Mouse (Mus musculus): ENCODE data around the gene D330020A13Rik. TPM values are rescaled to one million over a fixed set of nuclear protein-coding genes. Genes with fewer than 3 reads are reported as not detected.

The D330020A13Rik gene
- polyA plus RNA-seq, 1 experiment: 0.06 TPM

GRCm38 (mm10) chr6:120306859-120307594, 12.9 kb downstream of the D330020A13Rik start:
- Histone ChIP-seq H3K36me3 (ENCODE audit: control insufficient read depth, insufficient read depth) (no peaks in the 10 kb centered on the region), H3K4me3 (no peak overlapping the region), H3K4me2 (ENCODE audit: low read depth) (no peak overlapping the region), H3K79me2 (ENCODE audit: control insufficient read depth, insufficient read depth) (no peaks in the 10 kb centered on the region), H3K27me3 (ENCODE audit: control insufficient read depth, insufficient read depth, insufficient read length) (peaks cover 5% of the 10 kb centered on the region), H3ac (ENCODE audit: control insufficient read depth, insufficient read length) (no peak overlapping the region)
- TF ChIP-seq E2F4 (IDR thresholded peaks at IDR 0.05; ENCODE audit: insufficient read depth) (no peak), SRF (IDR thresholded peaks at IDR 0.05; ENCODE audit: control insufficient read depth, insufficient read length, low read depth) (no peak), POLR2AphosphoS2 (IDR thresholded peaks at IDR 0.05; ENCODE audit: insufficient read length, low read depth) (no peak), MYOD1 (IDR thresholded peaks at IDR 0.05; ENCODE audit: control insufficient read depth in 1 of 3, insufficient read length in 2 of 3, low read depth in 2 of 3) (no peak), TCF3 (IDR thresholded peaks at IDR 0.05; ENCODE audit: insufficient read length, low read depth) (no peak), POLR2A (IDR thresholded peaks at IDR 0.05; ENCODE audit: insufficient read length, low read depth) (no peak), REST (IDR thresholded peaks at IDR 0.05; ENCODE audit: insufficient read depth, insufficient read length) (no peak), USF1 (IDR thresholded peaks at IDR 0.05; ENCODE audit: low read depth) (no peak), MAX (IDR thresholded peaks at IDR 0.05; ENCODE audit: low read depth) (no peak), CEBPB (IDR thresholded peaks at IDR 0.05; ENCODE audit: insufficient read depth, poor library complexity, severe bottlenecking) (no peak), MYOG (IDR thresholded peaks at IDR 0.05; ENCODE audit: control insufficient read depth in 1 of 3, insufficient read depth in 1 of 3, insufficient read length in 2 of 3, low read depth in 2 of 3) (no peak), TCF12 (IDR thresholded peaks at IDR 0.05; ENCODE audit: insufficient read depth, poor library complexity, severe bottlenecking) (no peak)

GRCm38 (mm10) chr6:120309338-120309737, 15.2 kb downstream of the D330020A13Rik start:
- H3K4me2 ChIP-seq (ENCODE audit: low read depth): no peak overlapping the region
- no peak overlapping the region for H3K4me3 ChIP-seq
- no peak overlapping the region for H3ac ChIP-seq (ENCODE audit: control insufficient read depth, insufficient read length)

GRCm38 (mm10) chr6:120309787-120310186, 15.6 kb downstream of the D330020A13Rik start:
- H3K27me3 ChIP-seq (ENCODE audit: control insufficient read depth, insufficient read depth, insufficient read length): peaks cover 5% of the 10 kb centered on the region
- no peak for TF ChIP-seq SRF (IDR thresholded peaks at IDR 0.05; ENCODE audit: control insufficient read depth, insufficient read length, low read depth)
- H3K79me2 ChIP-seq (ENCODE audit: control insufficient read depth, insufficient read depth): no peaks in the 10 kb centered on the region
- no peak overlapping the region for H3ac ChIP-seq (ENCODE audit: control insufficient read depth, insufficient read length)
- H3K36me3 ChIP-seq (ENCODE audit: control insufficient read depth, insufficient read depth): no peaks in the 10 kb centered on the region
- no peak overlapping the region for H3K4me3 ChIP-seq
- no peak overlapping the region for H3K4me2 ChIP-seq (ENCODE audit: low read depth)

More at GRCm38 (mm10) chr6:120309338-120309737, 15.2 kb downstream of the D330020A13Rik start:
- TF ChIP-seq MYOD1 (IDR thresholded peaks at IDR 0.05; ENCODE audit: control insufficient read depth in 1 of 3, insufficient read length in 2 of 3, low read depth in 2 of 3) (no peak), USF1 (IDR thresholded peaks at IDR 0.05; ENCODE audit: low read depth) (no peak), TCF3 (IDR thresholded peaks at IDR 0.05; ENCODE audit: insufficient read length, low read depth) (no peak), POLR2A (IDR thresholded peaks at IDR 0.05; ENCODE audit: insufficient read length, low read depth) (no peak), SRF (IDR thresholded peaks at IDR 0.05; ENCODE audit: control insufficient read depth, insufficient read length, low read depth) (no peak), E2F4 (IDR thresholded peaks at IDR 0.05; ENCODE audit: insufficient read depth) (no peak), REST (IDR thresholded peaks at IDR 0.05; ENCODE audit: insufficient read depth, insufficient read length) (no peak), TCF12 (IDR thresholded peaks at IDR 0.05; ENCODE audit: insufficient read depth, poor library complexity, severe bottlenecking) (no peak), CEBPB (IDR thresholded peaks at IDR 0.05; ENCODE audit: insufficient read depth, poor library complexity, severe bottlenecking) (no peak), POLR2AphosphoS2 (IDR thresholded peaks at IDR 0.05; ENCODE audit: insufficient read length, low read depth) (no peak), MAX (IDR thresholded peaks at IDR 0.05; ENCODE audit: low read depth) (no peak), MYOG (IDR thresholded peaks at IDR 0.05; ENCODE audit: control insufficient read depth in 1 of 3, insufficient read depth in 1 of 3, insufficient read length in 2 of 3, low read depth in 2 of 3) (no peak)
- peaks cover 5% of the 10 kb centered on the region for H3K27me3 ChIP-seq (ENCODE audit: control insufficient read depth, insufficient read depth, insufficient read length)
- H3K79me2 ChIP-seq (ENCODE audit: control insufficient read depth, insufficient read depth): no peaks in the 10 kb centered on the region
- H3K36me3 ChIP-seq (ENCODE audit: control insufficient read depth, insufficient read depth): no peaks in the 10 kb centered on the region

GRCm38 (mm10) chr6:120312443-120312842, 18.3 kb downstream of the D330020A13Rik start:
- Histone ChIP-seq H3K4me2 (ENCODE audit: low read depth) (no peak overlapping the region), H3ac (ENCODE audit: control insufficient read depth, insufficient read length) (no peak overlapping the region), H3K27me3 (ENCODE audit: control insufficient read depth, insufficient read depth, insufficient read length) (peaks cover 10% of the 10 kb centered on the region), H3K79me2 (ENCODE audit: control insufficient read depth, insufficient read depth) (no peaks in the 10 kb centered on the region), H3K36me3 (ENCODE audit: control insufficient read depth, insufficient read depth) (no peaks in the 10 kb centered on the region), H3K4me3 (no peak overlapping the region)
- no peak for TF ChIP-seq TCF3 (IDR thresholded peaks at IDR 0.05; ENCODE audit: insufficient read length, low read depth)

- no peak overlapping the region for H3ac ChIP-seq (ENCODE audit: control insufficient read depth, insufficient read length)
Observed at GRCm38 (mm10) chr6:120318303-120318940, 24.3 kb downstream of the D330020A13Rik start.

More at GRCm38 (mm10) chr6:120318303-120318940, 24.3 kb downstream of the D330020A13Rik start:
- no peak overlapping the region for H3K4me2 ChIP-seq (ENCODE audit: low read depth)
- TF ChIP-seq E2F4 (IDR thresholded peaks at IDR 0.05; ENCODE audit: insufficient read depth) (no peak), MYOD1 (IDR thresholded peaks at IDR 0.05; ENCODE audit: control insufficient read depth in 1 of 3, insufficient read length in 2 of 3, low read depth in 2 of 3) (no peak), REST (IDR thresholded peaks at IDR 0.05; ENCODE audit: insufficient read depth, insufficient read length) (no peak), POLR2A (IDR thresholded peaks at IDR 0.05; ENCODE audit: insufficient read length, low read depth) (no peak), MAX (IDR thresholded peaks at IDR 0.05; ENCODE audit: low read depth) (no peak), USF1 (IDR thresholded peaks at IDR 0.05; ENCODE audit: low read depth) (no peak), SRF (IDR thresholded peaks at IDR 0.05; ENCODE audit: control insufficient read depth, insufficient read length, low read depth) (no peak), TCF3 (IDR thresholded peaks at IDR 0.05; ENCODE audit: insufficient read length, low read depth) (no peak), POLR2AphosphoS2 (IDR thresholded peaks at IDR 0.05; ENCODE audit: insufficient read length, low read depth) (no peak), MYOG (IDR thresholded peaks at IDR 0.05; ENCODE audit: control insufficient read depth in 1 of 3, insufficient read depth in 1 of 3, insufficient read length in 2 of 3, low read depth in 2 of 3) (no peak), CEBPB (IDR thresholded peaks at IDR 0.05; ENCODE audit: insufficient read depth, poor library complexity, severe bottlenecking) (no peak), TCF12 (IDR thresholded peaks at IDR 0.05; ENCODE audit: insufficient read depth, poor library complexity, severe bottlenecking) (no peak)
- H3K36me3 ChIP-seq (ENCODE audit: control insufficient read depth, insufficient read depth): no peaks in the 10 kb centered on the region
- H3K4me3 ChIP-seq: no peak overlapping the region
- peaks cover 5% of the 10 kb centered on the region for H3K27me3 ChIP-seq (ENCODE audit: control insufficient read depth, insufficient read depth, insufficient read length)
- H3K79me2 ChIP-seq (ENCODE audit: control insufficient read depth, insufficient read depth): no peaks in the 10 kb centered on the region
